Mouse (Mus musculus): ENCODE results near the gene Ipo9.

DNA sequence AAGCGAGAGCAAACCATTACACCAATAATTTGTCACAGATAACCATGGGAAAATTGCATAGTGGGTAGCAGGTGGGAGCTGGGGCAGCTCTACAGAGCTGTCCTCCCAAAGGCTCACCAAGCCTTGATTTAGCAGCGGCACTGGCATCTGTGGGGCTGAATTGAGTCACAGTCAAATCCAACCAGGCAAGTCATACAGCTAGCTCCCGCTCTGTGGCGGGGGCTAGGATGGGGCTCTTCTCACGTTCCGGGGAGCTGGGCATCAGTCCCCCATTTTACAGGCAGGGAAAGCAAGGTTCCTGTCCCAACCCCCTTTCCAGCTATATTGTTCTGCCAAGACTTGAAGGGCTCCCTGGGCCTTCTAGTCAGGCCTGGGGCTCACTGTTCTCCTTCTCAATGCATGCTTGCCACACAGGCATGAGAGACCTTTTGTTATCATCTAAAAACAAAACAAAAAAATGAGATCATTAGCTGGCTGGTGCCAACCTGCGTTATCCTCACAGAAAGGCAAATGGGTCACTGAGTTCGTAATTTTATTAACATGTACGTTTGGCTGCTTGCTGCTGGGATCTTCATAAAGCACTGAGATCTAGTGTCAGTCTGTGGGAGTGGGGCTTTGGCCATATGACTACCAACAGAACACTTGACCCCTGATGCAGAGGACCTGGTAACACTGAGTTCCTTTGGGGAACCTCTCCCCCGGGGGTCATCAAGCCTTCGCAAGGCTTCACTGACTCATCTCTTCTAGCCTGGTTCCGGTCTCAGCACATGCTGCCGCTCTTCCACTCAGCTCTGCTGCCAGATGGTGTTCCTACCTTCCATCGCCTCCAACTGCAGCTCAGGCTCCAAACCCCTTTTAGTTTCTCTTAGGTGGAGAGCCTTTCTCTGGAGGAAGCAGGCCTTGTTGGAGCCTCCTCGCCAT lies 50.0 kb downstream of the Ipo9 start:
- TF ChIP-seq CTCF (IDR thresholded peaks at IDR 0.05; ENCODE audit: low read depth) (no peak), EP300 (optimal IDR thresholded peaks at IDR 0.05) (no peak)

Measured in stomach, postnatal 0 days (tissue).